Mouse (Mus musculus) neural tube, embryonic 11.5 days (tissue): ENCODE data around the gene Cabp4. TPM values are rescaled to one million over a fixed set of nuclear protein-coding genes. Genes with fewer than 3 reads are reported as not detected.

Experiments
- ATAC-seq: fragments of 200-750 bp; cut with Nextera tagmentation; 2 replicates; pipeline ENCODE4 v1.8.0; 2017; ENCODE audit warnings: moderate number of reproducible peaks, mild to moderate bottlenecking, moderate TSS enrichment, moderate library complexity; ENCODE audit not compliant: insufficient read depth, low FRiP score, low TSS enrichment
- DNase-seq: peaks from one replicate; pipeline ENCODE4 v3.0.0-alpha.2; 2015; ENCODE audit warnings: low spot score
- H3K27ac ChIP-seq: fragments of 300-500 bp; sonication (generic); 2 replicates; pipeline ENCODE4 v1.5.1; 2014; ENCODE audit warnings: low read depth, mild to moderate bottlenecking, low read length
- H3K27me3 ChIP-seq: fragments of 300-500 bp; sonication (generic); 2 replicates; pipeline ENCODE4 v1.6.1; 2014; ENCODE audit warnings: mild to moderate bottlenecking, low read length, mixed read lengths; ENCODE audit not compliant: control insufficient read depth, insufficient read depth
- H3K36me3 ChIP-seq: fragments of 300-500 bp; sonication (generic); 2 replicates; pipeline ENCODE4 v1.6.1; 2014; ENCODE audit warnings: mild to moderate bottlenecking, low read length, moderate library complexity, mixed read lengths; ENCODE audit not compliant: control insufficient read depth, insufficient read depth
- H3K4me1 ChIP-seq: fragments of 300-500 bp; sonication (generic); 2 replicates; pipeline ENCODE4 v1.6.1; 2014; ENCODE audit warnings: low read length, mixed read lengths; ENCODE audit not compliant: control insufficient read depth, insufficient read depth
- H3K4me2 ChIP-seq: fragments of 300-500 bp; sonication (generic); 2 replicates; pipeline ENCODE4 v1.6.1; 2014; ENCODE audit warnings: low read depth, mild to moderate bottlenecking, moderate library complexity
- H3K4me3 ChIP-seq: fragments of 300-500 bp; sonication (generic); 2 replicates; pipeline ENCODE4 v1.5.1; 2014; ENCODE audit warnings: low read depth, low read length
- H3K9ac ChIP-seq: fragments of 300-500 bp; sonication (generic); 2 replicates; pipeline ENCODE4 v1.6.1; 2014; ENCODE audit warnings: mild to moderate bottlenecking, low read length
- H3K9me3 ChIP-seq: fragments of 300-500 bp; sonication (generic); 2 replicates; pipeline ENCODE4 v1.6.1; 2016; ENCODE audit warnings: low read length; ENCODE audit not compliant: control insufficient read depth
- WGBS: fragments of 180-500 bp; shearing (Covaris S2); extraction: QIAGEN DNeasy Blood & Tissue Kit; methylation state at CpG from one replicate; pipeline ENCODE4 v1.1.7; 2014; 5-methylcytosine and 5-hydroxymethylcytosine counted together
- polyA plus RNA-seq: library from polyadenylated mRNA; unstranded; fragments of >200 nt; fragmentation: Nextera tagmentation; extraction: Ambion mirVana; gene quantifications from 2 replicates; pipeline ENCODE4 v1.2.1, GENCODE M21; 2014

Cabp4 gene
- polyA plus RNA-seq, 1 experiment from 2014 or later, result not detected

DNA sequence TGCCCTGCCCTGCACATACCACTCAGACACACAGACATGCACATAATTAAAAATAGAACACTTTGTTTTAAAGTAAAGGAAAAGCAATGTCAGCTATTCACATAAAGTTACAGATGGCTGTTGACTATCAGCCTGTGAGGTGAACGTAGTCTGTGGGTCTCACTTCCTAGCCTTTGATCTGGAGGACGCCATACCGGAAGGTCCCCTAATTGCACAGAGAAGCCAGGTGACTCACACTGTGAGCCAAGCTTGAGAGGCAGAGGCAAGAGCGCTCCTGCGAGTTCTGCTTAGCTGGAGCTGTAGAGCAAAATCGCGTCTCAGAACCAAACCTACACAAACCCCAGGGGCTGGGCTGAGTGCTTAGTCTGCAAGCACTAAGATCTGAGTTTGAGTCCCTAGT, 50.1 kb downstream of the Cabp4 start:
- Histone ChIP-seq H3K27me3 (no peaks in the 10 kb centered on the region), H3K36me3 (no peaks in the 10 kb centered on the region), H3K9me3 (no peaks in the 10 kb centered on the region), H3K9ac (no peak overlapping the region), H3K4me2 (no peak overlapping the region), H3K4me1 (peaks cover 7% of the 10 kb centered on the region), H3K27ac (no peak overlapping the region), H3K4me3 (no peak overlapping the region)
- DNase-seq (no peak), ATAC-seq (no peak)
- 86% methylated on average over 7 of the region's 7 CpGs for WGBS

DNA sequence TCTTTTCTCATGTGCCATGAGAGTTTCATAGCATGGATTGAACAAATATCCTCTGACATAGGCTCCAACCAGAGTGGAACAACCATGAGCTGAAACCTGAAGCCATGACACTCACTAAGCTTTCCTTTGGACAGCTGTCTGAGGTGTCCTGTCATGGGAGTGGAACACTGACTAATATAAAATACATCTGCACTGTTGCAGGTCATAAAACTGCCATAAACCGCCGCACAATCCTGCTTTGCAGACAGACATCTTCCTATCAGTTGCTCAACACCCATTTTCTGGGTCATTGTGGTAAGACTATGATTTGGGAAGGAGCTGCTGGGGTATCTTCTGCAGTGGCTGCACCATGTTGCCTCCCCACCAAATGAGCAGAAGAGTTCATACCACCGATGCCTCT, 51.1 kb downstream of the Cabp4 start:
- Histone ChIP-seq H3K4me2 (no peak overlapping the region), H3K4me1 (peaks cover 4% of the 10 kb centered on the region)

DNA sequence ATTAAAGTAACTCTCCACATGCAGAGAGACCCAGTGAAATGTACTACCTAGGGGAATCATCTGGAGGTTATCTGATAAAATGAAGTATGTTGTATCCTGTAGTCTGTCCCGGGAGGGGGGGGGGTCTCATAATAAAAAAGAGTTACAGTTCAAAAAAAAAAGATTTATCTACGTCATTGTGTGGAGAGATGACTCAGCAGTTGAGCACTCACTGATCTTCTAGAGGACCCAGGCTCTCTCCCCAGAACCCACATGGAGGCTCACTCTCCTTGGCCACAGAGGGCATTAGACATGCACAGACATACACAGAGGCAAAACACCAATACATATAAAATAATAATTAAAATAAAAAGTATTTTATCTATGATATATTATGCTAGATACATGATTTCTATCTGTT, 52.5 kb downstream of the Cabp4 start:
- ATAC-seq, result no peak
- Histone ChIP-seq H3K9ac (no peak overlapping the region), H3K36me3 (no peaks in the 10 kb centered on the region), H3K4me1 (no peaks in the 10 kb centered on the region; the same call in 1 of the 2 replicates), H3K9me3 (no peaks in the 10 kb centered on the region), H3K4me2 (no peak overlapping the region), H3K4me3 (no peak overlapping the region), H3K27ac (no peak overlapping the region), H3K27me3 (no peaks in the 10 kb centered on the region)
- no peak for DNase-seq
- 68% methylated on average over 2 of the region's 2 CpGs for WGBS

More for the DNA sequence above, 51.1 kb downstream of the Cabp4 start:
- Histone ChIP-seq H3K36me3 (no peaks in the 10 kb centered on the region), H3K9me3 (no peaks in the 10 kb centered on the region), H3K27me3 (no peaks in the 10 kb centered on the region), H3K4me3 (no peak overlapping the region), H3K27ac (no peak overlapping the region), H3K9ac (no peak overlapping the region)
- ATAC-seq, result no peak
- no peak for DNase-seq
- WGBS, result 75% methylated on average over 3 of the region's 3 CpGs

DNA sequence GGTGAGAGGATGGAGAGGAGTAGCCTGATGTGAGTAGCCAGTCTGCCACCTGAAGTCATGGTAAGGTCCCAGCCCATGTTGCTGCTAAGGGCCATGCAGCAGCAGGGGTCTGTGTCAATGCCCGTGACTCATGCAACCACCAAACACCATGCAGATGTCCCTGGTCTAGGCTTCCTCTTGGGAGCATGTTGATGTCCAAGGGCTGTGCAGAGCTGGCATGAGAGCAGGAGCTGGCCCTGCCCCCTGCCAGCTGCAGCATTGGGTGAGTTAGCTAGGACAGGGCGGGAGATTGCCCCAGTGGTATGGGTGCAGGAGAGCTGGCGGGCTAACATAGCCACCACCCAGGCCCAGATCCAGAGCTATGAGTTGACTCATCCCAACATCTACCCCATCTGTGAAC, 53.4 kb downstream of the Cabp4 start:
- Histone ChIP-seq H3K4me1 (no peaks in the 10 kb centered on the region), H3K9me3 (no peaks in the 10 kb centered on the region), H3K4me2 (no peak overlapping the region), H3K9ac (no peak overlapping the region), H3K4me3 (no peak overlapping the region), H3K36me3 (no peaks in the 10 kb centered on the region), H3K27me3 (no peaks in the 10 kb centered on the region), H3K27ac (no peak overlapping the region)
- no peak for DNase-seq
- no peak for ATAC-seq
- 81% methylated on average over 3 of the region's 3 CpGs for whole genome bisulfite sequencing

DNA sequence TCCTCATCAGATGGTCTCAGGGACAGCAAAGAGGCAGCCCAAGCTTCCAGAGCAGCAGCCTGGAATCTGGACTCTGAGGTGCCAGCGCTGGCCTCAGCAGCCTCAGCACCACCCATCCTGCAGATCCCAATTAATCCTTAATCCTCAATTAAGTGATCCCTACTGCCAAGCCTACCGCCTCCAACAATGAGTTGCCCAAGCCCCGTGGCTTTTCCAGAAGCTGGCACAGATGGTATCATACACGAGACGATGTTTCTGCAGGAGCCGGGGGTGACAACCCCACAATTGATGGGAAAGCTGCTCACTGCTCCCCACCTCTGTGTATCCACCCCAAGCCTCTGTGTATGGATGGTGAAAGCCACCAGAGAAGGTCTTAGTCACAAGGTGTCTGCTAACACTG, 54.7 kb downstream of the Cabp4 start:
- Histone ChIP-seq H3K36me3 (no peaks in the 10 kb centered on the region), H3K9ac (no peak overlapping the region), H3K4me1 (no peaks in the 10 kb centered on the region), H3K27me3 (no peaks in the 10 kb centered on the region), H3K9me3 (no peaks in the 10 kb centered on the region), H3K4me3 (no peak overlapping the region), H3K27ac (no peak overlapping the region), H3K4me2 (no peak overlapping the region)
- 82% methylated on average over 6 of the region's 6 CpGs for WGBS
- DNase-seq (no peak), ATAC-seq (no peak)

DNA sequence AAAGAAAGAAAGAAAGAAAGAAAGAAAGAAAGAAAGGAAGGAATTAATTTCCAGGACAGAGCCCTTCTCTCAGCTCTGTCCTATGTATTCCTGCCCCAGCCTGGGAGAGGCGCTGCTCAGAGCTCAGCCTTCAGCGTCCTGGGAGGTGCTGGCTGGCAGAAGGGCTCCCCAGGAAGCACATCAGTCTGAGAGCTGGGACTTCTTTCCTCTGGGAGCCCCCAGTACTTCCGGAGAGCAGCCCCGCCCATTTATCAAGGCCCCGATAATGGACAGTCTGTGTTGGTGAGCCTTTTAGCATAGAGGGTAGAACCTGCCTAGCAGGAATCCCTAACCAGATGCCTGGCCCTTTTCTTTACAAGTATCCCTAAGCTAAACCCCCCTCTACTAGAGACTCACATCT, 55.7 kb downstream of the Cabp4 start:
- Histone ChIP-seq H3K9me3 (no peaks in the 10 kb centered on the region), H3K36me3 (no peaks in the 10 kb centered on the region), H3K4me2 (no peak overlapping the region), H3K4me3 (no peak overlapping the region), H3K9ac (no peak overlapping the region), H3K27me3 (no peaks in the 10 kb centered on the region), H3K4me1 (no peaks in the 10 kb centered on the region), H3K27ac (no peak overlapping the region)
- DNase-seq (no peak), ATAC-seq (no peak)
- WGBS, result 59% methylated on average over 5 of the region's 5 CpGs

DNA sequence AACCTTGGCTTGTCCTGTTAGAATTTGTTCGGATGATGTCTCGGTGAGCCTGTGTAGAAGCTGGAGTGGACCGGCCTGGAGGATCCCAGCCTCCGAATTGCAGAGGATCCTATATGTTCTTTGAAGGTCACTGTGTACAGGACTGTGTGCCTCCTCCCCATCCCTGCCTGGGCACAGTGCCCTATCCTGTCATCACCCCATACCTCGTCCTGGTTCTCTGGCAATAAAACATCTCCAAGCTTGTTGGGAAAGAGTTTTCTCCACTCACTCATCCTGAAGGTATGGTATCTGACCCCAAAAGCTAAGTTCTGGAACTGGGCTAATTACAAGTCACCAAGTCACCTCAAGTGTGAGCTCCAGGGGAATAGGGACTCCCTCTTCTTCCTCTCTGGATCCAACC, 56.7 kb downstream of the Cabp4 start:
- DNase-seq, result no peak
- Histone ChIP-seq H3K4me1 (no peaks in the 10 kb centered on the region), H3K36me3 (no peaks in the 10 kb centered on the region), H3K9ac (no peak overlapping the region), H3K4me2 (no peak overlapping the region), H3K9me3 (no peaks in the 10 kb centered on the region), H3K27ac (no peak overlapping the region), H3K27me3 (no peaks in the 10 kb centered on the region), H3K4me3 (no peak overlapping the region)
- 88% methylated on average over 5 of the region's 5 CpGs for WGBS
- no peak for ATAC-seq

DNA sequence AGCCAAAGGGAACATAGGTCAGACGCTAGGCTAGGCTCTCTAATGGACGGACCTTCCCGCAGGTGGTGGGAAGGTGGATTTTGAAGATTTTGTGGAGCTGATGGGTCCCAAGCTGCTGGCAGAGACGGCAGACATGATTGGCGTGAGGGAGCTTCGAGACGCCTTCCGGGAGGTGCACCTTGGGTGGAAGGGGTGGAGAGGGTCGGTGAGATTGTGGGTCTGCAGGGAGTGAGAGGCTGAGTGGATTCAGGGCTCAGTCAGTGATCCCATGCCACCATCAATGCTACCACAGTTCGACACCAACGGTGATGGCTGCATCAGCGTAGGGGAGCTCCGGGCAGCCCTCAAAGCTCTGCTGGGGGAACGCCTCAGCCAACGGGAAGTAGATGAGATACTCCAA, 57.7 kb downstream of the Cabp4 start:
- WGBS, result 93% methylated on average over 15 of the region's 15 CpGs
- no peaks in the 10 kb centered on the region for H3K27me3 ChIP-seq

More for the DNA sequence above, 57.7 kb downstream of the Cabp4 start:
- no peak overlapping the region for H3K4me3 ChIP-seq
- ATAC-seq (no peak), DNase-seq (no peak)
- no peaks in the 10 kb centered on the region for H3K4me1 ChIP-seq
- no peak overlapping the region for H3K27ac ChIP-seq
- no peak overlapping the region for H3K4me2 ChIP-seq
- no peaks in the 10 kb centered on the region for H3K36me3 ChIP-seq
- no peak overlapping the region for H3K9ac ChIP-seq
- no peaks in the 10 kb centered on the region for H3K9me3 ChIP-seq
